Mouse (Mus musculus): ENCODE data around the gene Capza1. TPM values are rescaled to one million over a fixed set of nuclear protein-coding genes. Genes with fewer than 3 reads are reported as not detected.
"Not testable (repeated sequence)": the region's sequence is repeated elsewhere in the genome, so short reads cannot be mapped to it uniquely, and the experiment has no call there.

The Capza1 gene
- polyA plus RNA-seq, 1 experiment, result 22.6 TPM

GRCm38 (mm10) chr3:104814746-104815145 is 49.6 kb downstream of the Capza1 start:
- Histone ChIP-seq H3K4me2 (ENCODE audit: low read depth) (no peak overlapping the region), H3K4me3 (no peak overlapping the region), H3K79me2 (ENCODE audit: control insufficient read depth, insufficient read depth) (no peaks in the 10 kb centered on the region), H3ac (ENCODE audit: control insufficient read depth, insufficient read length) (no peak overlapping the region), H3K36me3 (ENCODE audit: control insufficient read depth, insufficient read depth) (no peaks in the 10 kb centered on the region), H3K27me3 (ENCODE audit: control insufficient read depth, insufficient read depth, insufficient read length) (no peaks in the 10 kb centered on the region)
- no peak for TF ChIP-seq USF1 (IDR thresholded peaks at IDR 0.05; ENCODE audit: low read depth)
- no peak for TF ChIP-seq E2F4 (IDR thresholded peaks at IDR 0.05; ENCODE audit: insufficient read depth)
- TF ChIP-seq TCF3 (IDR thresholded peaks at IDR 0.05; ENCODE audit: insufficient read length, low read depth), result no peak
- TF ChIP-seq MAX (IDR thresholded peaks at IDR 0.05; ENCODE audit: low read depth), result no peak
- TF ChIP-seq POLR2AphosphoS2 (IDR thresholded peaks at IDR 0.05; ENCODE audit: insufficient read length, low read depth), result no peak
- TF ChIP-seq MYOG (IDR thresholded peaks at IDR 0.05; ENCODE audit: control insufficient read depth in 1 of 3, insufficient read depth in 1 of 3, insufficient read length in 2 of 3, low read depth in 2 of 3), result no peak
- TF ChIP-seq TCF12 (IDR thresholded peaks at IDR 0.05; ENCODE audit: insufficient read depth, poor library complexity, severe bottlenecking), result no peak

DNA sequence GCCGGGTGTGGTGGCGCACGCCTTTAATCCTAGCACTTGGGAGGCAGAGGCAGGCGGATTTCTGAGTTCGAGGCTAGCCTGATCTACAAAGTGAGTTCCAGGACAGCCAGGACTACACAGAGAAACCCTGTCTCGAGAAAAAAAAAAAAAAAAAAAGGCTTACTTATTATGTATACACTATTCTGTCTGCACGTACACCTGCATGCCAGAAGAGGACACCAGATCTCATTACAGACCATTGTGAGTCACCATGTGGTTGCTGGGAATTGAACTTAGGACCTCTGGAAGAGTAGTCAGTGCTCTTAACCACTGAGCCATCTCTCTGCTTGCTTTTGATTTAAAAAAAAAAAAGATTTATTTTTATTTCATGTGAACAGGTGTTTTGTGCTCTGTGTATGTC is 51.1 kb downstream of the Capza1 start:
- not testable (repeated sequence) for H3K27me3 ChIP-seq (ENCODE audit: control insufficient read depth, insufficient read depth, insufficient read length); H3K36me3 ChIP-seq (ENCODE audit: control insufficient read depth, insufficient read depth); H3K4me3 ChIP-seq; H3K79me2 ChIP-seq (ENCODE audit: control insufficient read depth, insufficient read depth); H3K4me2 ChIP-seq (ENCODE audit: low read depth); H3ac ChIP-seq (ENCODE audit: control insufficient read depth, insufficient read length)

DNA sequence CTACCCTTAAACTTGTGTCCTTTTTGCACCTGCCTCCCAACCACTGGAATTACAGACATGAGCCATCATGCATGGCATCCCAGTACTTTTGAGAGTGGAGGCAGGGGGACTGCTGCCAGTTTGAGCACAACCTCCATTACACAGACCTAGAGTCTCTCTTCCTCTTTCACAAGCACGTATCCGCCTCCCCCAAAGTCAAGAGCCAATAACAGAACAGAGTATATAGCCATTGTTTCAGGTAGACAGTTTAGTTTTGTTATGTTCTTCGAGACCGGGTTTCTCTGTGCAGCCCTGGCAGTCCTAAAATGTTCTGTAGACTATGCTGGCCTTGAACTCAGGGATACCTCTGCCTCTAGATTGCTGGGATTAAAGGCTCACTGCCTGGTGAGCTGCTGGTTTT is 52.1 kb downstream of the Capza1 start:
- Histone ChIP-seq H3K4me3 (no peak overlapping the region), H3K36me3 (ENCODE audit: control insufficient read depth, insufficient read depth) (no peaks in the 10 kb centered on the region), H3K4me2 (ENCODE audit: low read depth) (no peak overlapping the region), H3K79me2 (ENCODE audit: control insufficient read depth, insufficient read depth) (no peaks in the 10 kb centered on the region), H3K27me3 (ENCODE audit: control insufficient read depth, insufficient read depth, insufficient read length) (no peaks in the 10 kb centered on the region), H3ac (ENCODE audit: control insufficient read depth, insufficient read length) (no peak overlapping the region)
- no peak for TF ChIP-seq E2F4 (IDR thresholded peaks at IDR 0.05; ENCODE audit: insufficient read depth)
- no peak for TF ChIP-seq TCF3 (IDR thresholded peaks at IDR 0.05; ENCODE audit: insufficient read length, low read depth)
- TF ChIP-seq REST (IDR thresholded peaks at IDR 0.05; ENCODE audit: insufficient read depth, insufficient read length), result no peak
- TF ChIP-seq USF1 (IDR thresholded peaks at IDR 0.05; ENCODE audit: low read depth), result no peak
- TF ChIP-seq POLR2AphosphoS2 (IDR thresholded peaks at IDR 0.05; ENCODE audit: insufficient read length, low read depth), result no peak
- TF ChIP-seq TCF12 (IDR thresholded peaks at IDR 0.05; ENCODE audit: insufficient read depth, poor library complexity, severe bottlenecking), result no peak
- TF ChIP-seq MAX (IDR thresholded peaks at IDR 0.05; ENCODE audit: low read depth), result no peak
- TF ChIP-seq SRF (IDR thresholded peaks at IDR 0.05; ENCODE audit: control insufficient read depth, insufficient read length, low read depth), result no peak
- TF ChIP-seq MYOD1 (IDR thresholded peaks at IDR 0.05; ENCODE audit: control insufficient read depth in 1 of 3, insufficient read length in 2 of 3, low read depth in 2 of 3), result no peak
- TF ChIP-seq CEBPB (IDR thresholded peaks at IDR 0.05; ENCODE audit: insufficient read depth, poor library complexity, severe bottlenecking), result no peak
- no peak for TF ChIP-seq MYOG (IDR thresholded peaks at IDR 0.05; ENCODE audit: control insufficient read depth in 1 of 3, insufficient read depth in 1 of 3, insufficient read length in 2 of 3, low read depth in 2 of 3)
- TF ChIP-seq POLR2A (IDR thresholded peaks at IDR 0.05; ENCODE audit: insufficient read length, low read depth), result no peak

GRCm38 (mm10) chr3:104811752-104812151 is 52.6 kb downstream of the Capza1 start:
- Histone ChIP-seq H3ac (ENCODE audit: control insufficient read depth, insufficient read length) (no peak overlapping the region), H3K4me2 (ENCODE audit: low read depth) (no peak overlapping the region), H3K79me2 (ENCODE audit: control insufficient read depth, insufficient read depth) (no peaks in the 10 kb centered on the region), H3K36me3 (ENCODE audit: control insufficient read depth, insufficient read depth) (no peaks in the 10 kb centered on the region), H3K27me3 (ENCODE audit: control insufficient read depth, insufficient read depth, insufficient read length) (no peaks in the 10 kb centered on the region), H3K4me3 (no peak overlapping the region)
- TF ChIP-seq TCF3 (IDR thresholded peaks at IDR 0.05; ENCODE audit: insufficient read length, low read depth), result no peak
- TF ChIP-seq TCF12 (IDR thresholded peaks at IDR 0.05; ENCODE audit: insufficient read depth, poor library complexity, severe bottlenecking), result no peak

DNA sequence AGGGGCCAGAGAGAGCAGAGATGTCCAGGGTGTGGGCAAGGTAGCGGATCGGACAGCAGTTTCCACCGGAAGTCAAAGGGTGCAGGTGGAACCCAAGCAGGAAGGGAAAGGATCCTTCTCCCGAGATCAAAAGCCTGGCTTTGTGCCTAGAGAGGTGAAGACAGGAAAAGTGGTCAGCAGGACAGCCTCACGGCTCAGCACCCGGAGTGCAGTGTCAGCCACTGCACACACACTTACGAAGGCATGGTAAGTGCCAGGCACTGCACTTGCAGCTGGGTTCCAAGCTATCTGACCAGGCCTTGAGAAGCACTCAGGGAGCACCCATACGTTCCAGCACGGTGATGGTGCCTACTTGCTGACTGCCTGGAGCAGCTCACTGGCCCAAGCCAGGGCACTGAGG is 58.8 kb downstream of the Capza1 start:
- no peak overlapping the region for H3K4me3 ChIP-seq
- no peaks in the 10 kb centered on the region for H3K79me2 ChIP-seq (ENCODE audit: control insufficient read depth, insufficient read depth)
- H3ac ChIP-seq (ENCODE audit: control insufficient read depth, insufficient read length), result no peak overlapping the region
- TF ChIP-seq MYOG (IDR thresholded peaks at IDR 0.05; ENCODE audit: control insufficient read depth in 1 of 3, insufficient read depth in 1 of 3, insufficient read length in 2 of 3, low read depth in 2 of 3) (no peak), CEBPB (IDR thresholded peaks at IDR 0.05; ENCODE audit: insufficient read depth, poor library complexity, severe bottlenecking) (no peak), USF1 (IDR thresholded peaks at IDR 0.05; ENCODE audit: low read depth) (no peak)
- no peak overlapping the region for H3K4me2 ChIP-seq (ENCODE audit: low read depth)
- no peaks in the 10 kb centered on the region for H3K36me3 ChIP-seq (ENCODE audit: control insufficient read depth, insufficient read depth)
- no peaks in the 10 kb centered on the region for H3K27me3 ChIP-seq (ENCODE audit: control insufficient read depth, insufficient read depth, insufficient read length)

GRCm38 (mm10) chr3:104804312-104804711 is 60.0 kb downstream of the Capza1 start:
- no peak for TF ChIP-seq E2F4 (IDR thresholded peaks at IDR 0.05; ENCODE audit: insufficient read depth)
- TF ChIP-seq MAX (IDR thresholded peaks at IDR 0.05; ENCODE audit: low read depth), result no peak
- no peak for TF ChIP-seq POLR2AphosphoS2 (IDR thresholded peaks at IDR 0.05; ENCODE audit: insufficient read length, low read depth)
- no peak for TF ChIP-seq TCF3 (IDR thresholded peaks at IDR 0.05; ENCODE audit: insufficient read length, low read depth)
- no peak for TF ChIP-seq MYOD1 (IDR thresholded peaks at IDR 0.05; ENCODE audit: control insufficient read depth in 1 of 3, insufficient read length in 2 of 3, low read depth in 2 of 3)
- no peak for TF ChIP-seq USF1 (IDR thresholded peaks at IDR 0.05; ENCODE audit: low read depth)
- TF ChIP-seq SRF (IDR thresholded peaks at IDR 0.05; ENCODE audit: control insufficient read depth, insufficient read length, low read depth), result no peak
- TF ChIP-seq TCF12 (IDR thresholded peaks at IDR 0.05; ENCODE audit: insufficient read depth, poor library complexity, severe bottlenecking), result no peak
- TF ChIP-seq CEBPB (IDR thresholded peaks at IDR 0.05; ENCODE audit: insufficient read depth, poor library complexity, severe bottlenecking), result no peak
- no peak for TF ChIP-seq POLR2A (IDR thresholded peaks at IDR 0.05; ENCODE audit: insufficient read length, low read depth)
- no peak for TF ChIP-seq MYOG (IDR thresholded peaks at IDR 0.05; ENCODE audit: control insufficient read depth in 1 of 3, insufficient read depth in 1 of 3, insufficient read length in 2 of 3, low read depth in 2 of 3)
- TF ChIP-seq REST (IDR thresholded peaks at IDR 0.05; ENCODE audit: insufficient read depth, insufficient read length), result no peak
- H3K4me2 ChIP-seq (ENCODE audit: low read depth), result no peak overlapping the region
- no peaks in the 10 kb centered on the region for H3K79me2 ChIP-seq (ENCODE audit: control insufficient read depth, insufficient read depth)
- H3K4me3 ChIP-seq, result no peak overlapping the region
- no peaks in the 10 kb centered on the region for H3K36me3 ChIP-seq (ENCODE audit: control insufficient read depth, insufficient read depth)
- no peak overlapping the region for H3ac ChIP-seq (ENCODE audit: control insufficient read depth, insufficient read length)
- no peaks in the 10 kb centered on the region for H3K27me3 ChIP-seq (ENCODE audit: control insufficient read depth, insufficient read depth, insufficient read length)

All from myocyte (in vitro differentiated cells).